Mouse (Mus musculus): ENCODE results near the gene Sod3. TPM values are rescaled to one million over a fixed set of nuclear protein-coding genes. Genes with fewer than 3 reads are reported as not detected.

The Sod3 gene
- 10 to 100 TPM; 10.2 to 10.7 TPM for total RNA-seq (2021)
- long read RNA-seq, experiment 1, transcript Sod3-201 (2 exons, 3,738 nt) = major isoform, 29 of 30 reads
- long read RNA-seq, experiment 1, partial matches to known transcripts = 0 of 30 reads
- long read RNA-seq, experiment 1, other reads (novel, unspliced or antisense) = 1 of 30 reads
- long read RNA-seq, experiment 2, transcript Sod3-201 (2 exons, 3,738 nt) = major isoform, 28 of 28 reads
- long read RNA-seq, experiment 2, partial matches to known transcripts = 0 of 28 reads
- long read RNA-seq, experiment 2, other reads (novel, unspliced or antisense) = 0 of 28 reads

- peak; percentile 63 for DNase-seq
These were observed at the start of gene Sod3 for GRCm38 (mm10) chr5:52363468-52364150. TSS of gene Sod3 (plus strand) at chr5:52363791.

- no peak for DNase-seq
These were observed 46.7 kb upstream of the Sod3 start for GRCm38 (mm10) chr5:52316926-52317325.

GRCm38 (mm10) chr5:52319499-52319898, 44.1 kb upstream of the Sod3 start:
- DNase-seq = no peak

GRCm38 (mm10) chr5:52332120-52332519, 31.5 kb upstream of the Sod3 start:
- DNase-seq = no peak

- no peak for DNase-seq
These were observed 28.0 kb upstream of the Sod3 start for GRCm38 (mm10) chr5:52335590-52335989.

- no peak for DNase-seq
These were observed 24.5 kb upstream of the Sod3 start for GRCm38 (mm10) chr5:52339134-52339533.

- no peak for DNase-seq
These were observed 16.7 kb upstream of the Sod3 start for GRCm38 (mm10) chr5:52346890-52347289.

- DNase-seq = no peak
These were observed 13.1 kb upstream of the Sod3 start for GRCm38 (mm10) chr5:52350451-52350850.

- DNase-seq = no peak
These were observed 12.0 kb upstream of the Sod3 start for GRCm38 (mm10) chr5:52351561-52351960.

GRCm38 (mm10) chr5:52352730-52353129, 10.9 kb upstream of the Sod3 start:
- DNase-seq = no peak

- DNase-seq = no peak
These were observed 9.2 kb upstream of the Sod3 start for GRCm38 (mm10) chr5:52354441-52354840.

- DNase-seq = no peak
These were observed 8.0 kb upstream of the Sod3 start for GRCm38 (mm10) chr5:52355612-52356011.

- no peak for DNase-seq
These were observed 6.3 kb upstream of the Sod3 start for GRCm38 (mm10) chr5:52357175-52357754.

- DNase-seq = no peak
These were observed 5.5 kb upstream of the Sod3 start for GRCm38 (mm10) chr5:52358120-52358519.

- no peak for DNase-seq
These were observed 3.1 kb upstream of the Sod3 start for GRCm38 (mm10) chr5:52360286-52361049.

- DNase-seq = no peak
These were observed 669 bp upstream of the Sod3 start for GRCm38 (mm10) chr5:52362776-52363467.

- DNase-seq = no peak
These were observed 930 bp downstream of the Sod3 start for GRCm38 (mm10) chr5:52364521-52364920.

- no peak for DNase-seq
These were observed 2.3 kb downstream of the Sod3 start for GRCm38 (mm10) chr5:52365930-52366329.

- DNase-seq = no peak
These were observed 3.1 kb downstream of the Sod3 start for GRCm38 (mm10) chr5:52366661-52367060.

GRCm38 (mm10) chr5:52367866-52368840, 4.6 kb downstream of the Sod3 start:
- peak; percentile 38 for DNase-seq

- no peak for DNase-seq
These were observed 7.3 kb downstream of the Sod3 start for GRCm38 (mm10) chr5:52370901-52371300.
